Mouse (Mus musculus) hindbrain, postnatal 0 days (tissue): ENCODE data around the gene Hbq1b. TPM values are rescaled to one million over a fixed set of nuclear protein-coding genes. Genes with fewer than 3 reads are reported as not detected.

Source experiments
- ATAC-seq: fragments of 200-750 bp; cut with Nextera tagmentation; 2 replicates; pipeline ENCODE4 v1.8.0; 2017; ENCODE audit warnings: mild to moderate bottlenecking, moderate TSS enrichment, moderate library complexity
- DNase-seq: peaks from one replicate; pipeline ENCODE4 v3.0.0-alpha.2; 2015; ENCODE audit warnings: low spot score
- H3K27ac ChIP-seq: fragments of 300-500 bp; sonication (generic); 2 replicates; pipeline ENCODE4 v1.5.1; 2014; ENCODE audit warnings: mild to moderate bottlenecking
- H3K27me3 ChIP-seq: fragments of 300-500 bp; sonication (generic); 2 replicates; pipeline ENCODE4 v1.6.1; 2014; ENCODE audit warnings: low read length, mixed read lengths; ENCODE audit not compliant: insufficient read depth
- H3K36me3 ChIP-seq: fragments of 300-500 bp; sonication (generic); 2 replicates; pipeline ENCODE4 v1.6.1; 2014; ENCODE audit warnings: low read length, mixed read lengths; ENCODE audit not compliant: insufficient read depth
- H3K4me1 ChIP-seq: fragments of 300-500 bp; sonication (generic); 2 replicates; pipeline ENCODE4 v1.6.1; 2014; ENCODE audit warnings: antibody characterized with exemption, low read length, mixed read lengths; ENCODE audit not compliant: insufficient read depth
- H3K4me2 ChIP-seq: fragments of 300-500 bp; sonication (generic); 2 replicates; pipeline ENCODE4 v1.6.1; 2014; ENCODE audit warnings: low read depth, mild to moderate bottlenecking, low read length, moderate library complexity, mixed read lengths
- H3K4me3 ChIP-seq: fragments of 300-500 bp; sonication (generic); 2 replicates; pipeline ENCODE4 v1.5.1; 2014; ENCODE audit warnings: low read length
- H3K9ac ChIP-seq: fragments of 300-500 bp; sonication (generic); replicated peaks from 2 replicates; pipeline ENCODE4 v1.6.1; 2014; ENCODE audit warnings: mild to moderate bottlenecking, low read length, moderate library complexity, mixed read lengths
- H3K9me3 ChIP-seq: fragments of 300-500 bp; sonication (generic); 2 replicates; pipeline ENCODE4 v1.6.1; 2016; ENCODE audit warnings: low read length, mixed read lengths
- CTCF ChIP-seq: IDR thresholded peaks from 2 replicates; pipeline ENCODE4 v1.5.1; 2016; ENCODE audit warnings: antibody characterized with exemption, control low read depth, low read depth
- WGBS: fragments of 180-500 bp; shearing (Covaris S2); extraction: QIAGEN DNeasy Blood & Tissue Kit; methylation state at CpG from one replicate; pipeline ENCODE4 v1.1.7; 2014; 5-methylcytosine and 5-hydroxymethylcytosine counted together
- polyA plus RNA-seq: library from polyadenylated mRNA; unstranded; fragments of >200 nt; fragmentation: Nextera tagmentation; extraction: Ambion mirVana; gene quantifications from 2 replicates; pipeline ENCODE4 v1.2.1, GENCODE M21; 2015
- total RNA-seq: library from RNA; depleted of rRNA; stranded (reverse); fragments of >200 nt; gene quantifications from 2 replicates; pipeline ENCODE4 v1.2.3, GENCODE M21; 2014; rRNA removed

The Hbq1b gene
- total and polyA plus RNA-seq, 2 experiments from 2014 or later: 1.0 to 1.4 TPM

- ATAC-seq (0 out of 2 replicates have a peak, but pooled peaks have one; percentile 12), DNase-seq (peak; percentile 54)
- 28% methylated on average over 6 of the region's 6 CpGs for WGBS
- no peak overlapping the region for H3K9ac ChIP-seq
- no peak for TF ChIP-seq CTCF
- 0 out of 2 replicates have a peak, but pooled peaks cover 7% of the 10 kb centered on the region for H3K4me1 ChIP-seq
- no peak overlapping the region for H3K4me3 ChIP-seq
- H3K27me3 ChIP-seq: no peaks in the 10 kb centered on the region
- no peaks in the 10 kb centered on the region for H3K36me3 ChIP-seq
- no peaks in the 10 kb centered on the region for H3K9me3 ChIP-seq
- no peak overlapping the region for H3K4me2 ChIP-seq
- no peak overlapping the region for H3K27ac ChIP-seq
Measured at GRCm38 (mm10) chr11:32331075-32331474, 44.3 kb downstream of the Hbq1b start.

GRCm38 (mm10) chr11:32331861-32332260 is 45.1 kb downstream of the Hbq1b start:
- no peak overlapping the region for H3K4me2 ChIP-seq
- no peak for ATAC-seq
- peak; percentile 45 for DNase-seq

GRCm38 (mm10) chr11:32333235-32333634 is 46.5 kb downstream of the Hbq1b start:
- Histone ChIP-seq H3K36me3 (no peaks in the 10 kb centered on the region), H3K9me3 (0 out of 2 replicates have a peak, but pooled peaks cover 4% of the 10 kb centered on the region), H3K9ac (no peak overlapping the region), H3K4me3 (no peak overlapping the region), H3K4me2 (no peak overlapping the region), H3K4me1 (0 out of 2 replicates have a peak, but pooled peaks cover 7% of the 10 kb centered on the region), H3K27ac (no peak overlapping the region), H3K27me3 (no peaks in the 10 kb centered on the region)
- 64% methylated on average over 2 of the region's 2 CpGs for WGBS
- DNase-seq (no peak), ATAC-seq (no peak)
- no peak for TF ChIP-seq CTCF

More at GRCm38 (mm10) chr11:32331861-32332260, 45.1 kb downstream of the Hbq1b start:
- H3K4me1 ChIP-seq: 0 out of 2 replicates have a peak, but pooled peaks cover 7% of the 10 kb centered on the region
- H3K9me3 ChIP-seq: 0 out of 2 replicates have a peak, but pooled peaks cover 2% of the 10 kb centered on the region
- TF ChIP-seq CTCF: no peak
- 40% methylated on average over 5 of the region's 5 CpGs for WGBS
- no peaks in the 10 kb centered on the region for H3K36me3 ChIP-seq
- H3K27ac ChIP-seq: no peak overlapping the region
- no peak overlapping the region for H3K4me3 ChIP-seq
- no peaks in the 10 kb centered on the region for H3K27me3 ChIP-seq
- H3K9ac ChIP-seq: no peak overlapping the region

- no peak for TF ChIP-seq CTCF
- no peaks in the 10 kb centered on the region for H3K4me1 ChIP-seq
- no peak overlapping the region for H3K4me3 ChIP-seq
- no peak overlapping the region for H3K9ac ChIP-seq
- H3K4me2 ChIP-seq: no peak overlapping the region
- H3K27ac ChIP-seq: no peak overlapping the region
- H3K27me3 ChIP-seq: no peaks in the 10 kb centered on the region
- WGBS: 88% methylated on average over 6 of the region's 6 CpGs
- DNase-seq (no peak), ATAC-seq (no peak)
- H3K36me3 ChIP-seq: no peaks in the 10 kb centered on the region
- 0 out of 2 replicates have a peak, but pooled peaks cover 4% of the 10 kb centered on the region for H3K9me3 ChIP-seq
Measured at GRCm38 (mm10) chr11:32336435-32336907, 49.7 kb downstream of the Hbq1b start.

Other genes with a start within 250 kb of the Hbq1b start
- gene Il9r, start 86.7 kb upstream of the Hbq1b start, total RNA-seq: not detected in 2 replicates
- gene Il9r, start 86.7 kb upstream of the Hbq1b start, polyA plus RNA-seq: not detected in 2 replicates
- gene Snrnp25, start 81.5 kb upstream of the Hbq1b start, total RNA-seq: 18.1 and 21.7 TPM in 2 replicates
- gene Snrnp25, start 81.5 kb upstream of the Hbq1b start, polyA plus RNA-seq: 52.6 and 61.3 TPM in 2 replicates
- gene Rhbdf1, start 64.7 kb upstream of the Hbq1b start, total RNA-seq: 65.4 and 97.4 TPM in 2 replicates
- 22.8 and 22.9 TPM in 2 replicates for gene Rhbdf1, start 64.7 kb upstream of the Hbq1b start, polyA plus RNA-seq
- 24.5 and 30.0 TPM in 2 replicates for gene Mpg, start 60.5 kb upstream of the Hbq1b start, total RNA-seq
- 27.7 TPM in 2 replicates for gene Mpg, start 60.5 kb upstream of the Hbq1b start, polyA plus RNA-seq
- 38.4 and 53.0 TPM in 2 replicates for gene Nprl3, start 19.3 kb upstream of the Hbq1b start, total RNA-seq
- gene Nprl3, start 19.3 kb upstream of the Hbq1b start, polyA plus RNA-seq: 39.2 and 39.8 TPM in 2 replicates
- not detected in 2 replicates for gene Hba-x, start 10.6 kb upstream of the Hbq1b start, total RNA-seq
- not detected in 2 replicates for gene Hba-x, start 10.6 kb upstream of the Hbq1b start, polyA plus RNA-seq
- 541 and 992 TPM in 2 replicates for gene Hba-a1, start 3.5 kb upstream of the Hbq1b start, total RNA-seq
- 535 and 659 TPM in 2 replicates for gene Hba-a1, start 3.5 kb upstream of the Hbq1b start, polyA plus RNA-seq
- gene Hba-a2, start 9.5 kb downstream of the Hbq1b start, total RNA-seq: 1,752 and 2,010 TPM in 2 replicates
- 1,345 and 1,601 TPM in 2 replicates for gene Hba-a2, start 9.5 kb downstream of the Hbq1b start, polyA plus RNA-seq
- gene Hbq1a, start 13.1 kb downstream of the Hbq1b start, total RNA-seq: 5.6 TPM in 1 of 2 replicates, not detected in the other
- 2.0 and 2.2 TPM in 2 replicates for gene Hbq1a, start 13.1 kb downstream of the Hbq1b start, polyA plus RNA-seq
- gene Sh3pxd2b, start 60.9 kb downstream of the Hbq1b start, total RNA-seq: 32.2 and 37.4 TPM in 2 replicates
- gene Sh3pxd2b, start 60.9 kb downstream of the Hbq1b start, polyA plus RNA-seq: 6.7 and 7.4 TPM in 2 replicates
- gene Ubtd2, start 168.4 kb downstream of the Hbq1b start, total RNA-seq: 47.4 and 53.8 TPM in 2 replicates
- gene Ubtd2, start 168.4 kb downstream of the Hbq1b start, polyA plus RNA-seq: 30.6 TPM in 2 replicates
- gene Efcab9, start 245.1 kb downstream of the Hbq1b start, total RNA-seq: not detected in 2 replicates
- 0.38 TPM in 1 of 2 replicates, not detected in the other for gene Efcab9, start 245.1 kb downstream of the Hbq1b start, polyA plus RNA-seq
- 4.5 and 10.8 TPM in 2 replicates for gene Stk10, start 246.3 kb downstream of the Hbq1b start, total RNA-seq
- 1.1 and 1.2 TPM in 2 replicates for gene Stk10, start 246.3 kb downstream of the Hbq1b start, polyA plus RNA-seq